Mouse (Mus musculus) liver, embryonic 14.5 days (tissue): ENCODE results near the gene Cenph. TPM values are rescaled to one million over a fixed set of nuclear protein-coding genes. Genes with fewer than 3 reads are reported as not detected.
A peak's percentile ranks its signal among the peaks of the same experiment; 100 is the strongest.

Experiments used
- ATAC-seq: fragments of 200-750 bp; cut with Nextera tagmentation; 2 replicates; pipeline ENCODE4 v1.8.0; 2017; ENCODE audit warnings: moderate number of reproducible peaks, mild to moderate bottlenecking, moderate library complexity; ENCODE audit not compliant: insufficient read depth
- DNase-seq, 3 experiments: peaks; one replicate each; pipeline ENCODE4 v3.0.0-alpha.2; 2012 to 2013; ENCODE audit warnings: low read depth in 3 of 3, low spot score in 3 of 3
- H3K27ac ChIP-seq: fragments of 300-500 bp; sonication (generic); 2 replicates; pipeline ENCODE4 v1.5.1; 2014; ENCODE audit warnings: moderate library complexity, mild to moderate bottlenecking, control low read depth, inconsistent platforms
- H3K27me3 ChIP-seq: fragments of 300-500 bp; sonication (generic); 2 replicates; pipeline ENCODE4 v1.6.1; 2014; ENCODE audit warnings: mild to moderate bottlenecking, low read length, moderate library complexity; ENCODE audit not compliant: control insufficient read depth, insufficient read depth
- H3K36me3 ChIP-seq: fragments of 300-500 bp; sonication (generic); replicated peaks from 2 replicates; pipeline ENCODE4 v1.6.1; 2014; ENCODE audit warnings: low read depth; ENCODE audit not compliant: control insufficient read depth, insufficient read depth
- H3K4me1 ChIP-seq, 2 experiments: fragments of 200-500 bp in 1 of 2; fragments of 300-500 bp in 1 of 2; sonication (generic) in 1 of 2; replicated peaks; 2 replicates each; pipeline ENCODE4 v1.6.1; 2012 to 2014; ENCODE audit warnings: antibody characterized with exemption in 1 of 2, inconsistent platforms in 1 of 2, low read length in 1 of 2; ENCODE audit not compliant: control insufficient read depth in 2 of 2, insufficient read depth in 2 of 2
- H3K4me2 ChIP-seq: fragments of 300-500 bp; sonication (generic); 2 replicates; pipeline ENCODE4 v1.6.1; 2014; ENCODE audit warnings: low read depth, mild to moderate bottlenecking, control low read depth, moderate library complexity
- H3K4me3 ChIP-seq, 2 experiments: fragments of 200-500 bp in 1 of 2; fragments of 300-500 bp in 1 of 2; sonication (generic) in 1 of 2; 2 replicates each; pipeline ENCODE4 v1.5.1; 2012 to 2014; ENCODE audit warnings: low read depth in 2 of 2, low read length in 2 of 2, mild to moderate bottlenecking in 2 of 2, control low read depth in 1 of 2, inconsistent platforms in 1 of 2, moderate library complexity in 1 of 2; ENCODE audit not compliant: insufficient read depth in 1 of 2
- H3K9ac ChIP-seq: fragments of 300-500 bp; sonication (generic); replicated peaks from 2 replicates; pipeline ENCODE4 v1.6.1; 2014; ENCODE audit warnings: mild to moderate bottlenecking, control low read depth, moderate library complexity
- H3K9me3 ChIP-seq: fragments of 300-500 bp; sonication (generic); 2 replicates; pipeline ENCODE4 v1.6.1; 2016; ENCODE audit warnings: low read length, mixed read lengths; ENCODE audit not compliant: control insufficient read depth
- CTCF ChIP-seq: IDR thresholded peaks from 2 replicates; pipeline ENCODE4 v1.5.1; 2016; ENCODE audit warnings: antibody characterized with exemption, low read depth, control low read depth
- EP300 ChIP-seq: IDR thresholded peaks from 2 replicates; pipeline ENCODE4 v1.6.1; 2016; ENCODE audit warnings: antibody characterized with exemption, low read depth
- whole genome bisulfite sequencing: fragments of 180-500 bp; shearing (Covaris S2); extraction: QIAGEN DNeasy Blood & Tissue Kit; methylation state at CpG from one replicate; pipeline ENCODE4 v1.1.7; 2014; ENCODE audit not compliant: insufficient replicate concordance; 5-methylcytosine and 5-hydroxymethylcytosine counted together
- polyA plus RNA-seq, 2 experiments: library from polyadenylated mRNA; depleted of rRNA in 1 of 2; stranded (reverse) in 1 of 2; unstranded in 1 of 2; fragments of >200 nt; fragmentation: Nextera tagmentation in 1 of 2; extraction: Ambion mirVana in 1 of 2; gene quantifications; 2 replicates each; pipeline versions ENCODE4 v1.2.1 to v1.2.3; 2012 to 2014

The Cenph gene
- polyA plus RNA-seq, 2 experiments: 26.6 to 40.3 TPM

DNA sequence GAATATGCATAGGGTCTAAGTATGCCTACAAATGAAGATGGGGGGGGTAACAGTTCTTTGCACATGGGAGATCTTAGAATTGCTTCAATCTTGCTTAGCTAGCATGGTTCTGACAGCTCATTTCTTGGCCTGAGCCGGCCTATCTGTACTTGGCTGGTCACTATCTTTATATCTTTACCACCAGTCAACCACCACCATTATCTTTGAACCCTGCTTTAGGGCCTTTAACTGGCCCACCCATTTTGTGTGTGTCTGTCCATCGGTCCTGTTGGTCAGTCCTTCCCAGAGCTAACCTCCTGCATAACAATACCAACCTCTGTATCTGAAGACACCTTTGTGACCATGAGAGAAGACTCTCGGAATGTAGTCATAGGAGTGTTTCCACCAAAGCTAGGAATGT lies 24.3 kb downstream of the Cenph start:
- peak overlapping the region; percentile 19 for H3K27ac ChIP-seq
- peak; percentile 44 for ATAC-seq

GRCm38 (mm10) chr13:100750799-100751198 lies 24.9 kb downstream of the Cenph start:
- peak overlapping the region; percentile 19 for H3K27ac ChIP-seq
- TF ChIP-seq EP300 (peak; percentile 44), CTCF (no peak)
- H3K9ac ChIP-seq: peak overlapping the region; percentile 40; the same call in 1 of the 2 replicates
- H3K27me3 ChIP-seq: no peaks in the 10 kb centered on the region
- peak overlapping the region; percentile 3; the same call in 1 of the 2 replicates for H3K4me2 ChIP-seq
- DNase-seq (no peak), ATAC-seq (peak; percentile 16; the same call in 1 of the 2 replicates)
- H3K36me3 ChIP-seq: no peaks in the 10 kb centered on the region
- H3K9me3 ChIP-seq: no peaks in the 10 kb centered on the region
- H3K4me1 ChIP-seq: peaks cover 32 to 52% of the 10 kb centered on the region in 2 experiments
- no peak overlapping the region for H3K4me3 ChIP-seq
- WGBS: 20% methylated on average over 5 of the region's 5 CpGs

More for the DNA sequence above, 24.3 kb downstream of the Cenph start:
- H3K9me3 ChIP-seq: no peaks in the 10 kb centered on the region
- 31% methylated on average over 3 of the region's 3 CpGs for WGBS
- 0 out of 2 replicates have a peak overlapping the region, but pooled peaks have one; percentile 3 for H3K4me2 ChIP-seq
- TF ChIP-seq CTCF (no peak), EP300 (no peak; the same call in 1 of the 2 replicates)
- no peak for DNase-seq
- H3K36me3 ChIP-seq: no peaks in the 10 kb centered on the region
- H3K9ac ChIP-seq: peak overlapping the region; percentile 40
- H3K4me1 ChIP-seq: peaks cover 32 to 51% of the 10 kb centered on the region in 2 experiments
- H3K27me3 ChIP-seq: no peaks in the 10 kb centered on the region
- H3K4me3 ChIP-seq: no peak overlapping the region

DNA sequence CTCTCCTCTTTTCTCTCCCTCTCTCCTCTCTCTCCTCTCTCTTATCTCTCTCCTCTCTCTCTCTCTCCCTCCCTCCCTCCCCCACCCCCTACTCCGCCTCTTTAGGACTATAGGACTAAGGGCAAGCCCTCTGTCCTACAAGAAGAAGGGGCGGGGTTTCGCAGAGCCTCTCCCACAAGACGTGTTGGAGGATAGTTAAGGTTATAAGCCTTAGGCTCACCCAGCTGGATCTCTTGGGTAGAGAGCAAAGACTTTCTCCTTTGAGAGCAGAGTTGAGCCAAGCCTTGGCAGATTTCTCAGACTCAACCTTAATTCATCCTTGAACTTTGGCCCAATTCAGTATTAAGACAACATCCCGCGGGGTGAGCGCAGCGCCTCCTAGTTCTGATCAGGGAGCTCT lies 27.1 kb downstream of the Cenph start:
- no peak overlapping the region for H3K27ac ChIP-seq
- H3K4me1 ChIP-seq: peaks cover 37 to 58% of the 10 kb centered on the region in 2 experiments
- no peak overlapping the region for H3K4me3 ChIP-seq
- H3K36me3 ChIP-seq: no peaks in the 10 kb centered on the region
- H3K4me2 ChIP-seq: no peak overlapping the region
- TF ChIP-seq CTCF: no peak
- no peak for TF ChIP-seq EP300
- no peak overlapping the region for H3K9ac ChIP-seq
- no peaks in the 10 kb centered on the region for H3K27me3 ChIP-seq
- no peaks in the 10 kb centered on the region for H3K9me3 ChIP-seq
- 46% methylated on average over 8 of the region's 8 CpGs for WGBS
- no peak for DNase-seq
- ATAC-seq: no peak

GRCm38 (mm10) chr13:100746090-100746489 lies 29.6 kb downstream of the Cenph start:
- Histone ChIP-seq H3K27ac (no peak overlapping the region), H3K4me1 (peaks cover 27 to 52% of the 10 kb centered on the region in 2 experiments)

DNA sequence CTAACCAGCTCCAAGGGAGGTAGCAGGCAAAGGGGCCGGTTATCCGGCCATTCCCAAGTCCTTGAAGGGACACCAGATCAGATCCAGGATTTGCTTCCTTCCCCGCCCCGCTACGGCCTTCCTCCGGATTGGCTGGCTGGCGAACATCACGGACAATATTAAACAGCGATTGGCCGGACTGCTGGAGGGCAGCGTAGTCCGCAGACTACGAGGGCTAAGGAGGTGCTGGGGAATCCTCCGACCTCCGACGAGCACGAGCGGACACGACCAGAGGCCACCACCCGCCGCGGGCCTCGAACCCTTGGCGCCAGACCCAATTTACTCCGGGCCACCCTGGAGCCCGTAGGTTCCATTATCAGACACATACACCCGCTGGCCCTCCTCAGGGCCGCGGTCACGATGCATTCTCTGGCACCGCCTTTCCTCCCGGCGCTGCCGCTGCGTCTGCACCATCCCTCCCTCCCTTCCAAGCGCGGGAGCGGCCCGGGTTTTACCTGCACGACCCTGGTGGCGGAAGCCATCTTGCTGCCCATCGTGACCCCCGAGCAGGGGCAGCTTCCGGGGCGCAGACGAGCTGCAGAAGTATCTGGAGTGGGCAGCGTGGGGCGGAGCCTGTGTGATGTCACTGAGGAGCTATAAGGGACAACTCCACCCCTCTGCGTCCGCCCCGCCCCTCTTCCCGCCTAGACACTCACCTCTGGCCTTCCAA lies 31.5 kb downstream of the Cenph start, which contains the start of gene Mrps36:
Gene Mrps36 (minus strand): TSS at position 624 of the 709 bp plus-strand sequence.
- 1% methylated on average over 52 of the region's 52 CpGs for WGBS
- DNase-seq: peak; percentile 88 to 92 (median 90)

More at GRCm38 (mm10) chr13:100746090-100746489, 29.6 kb downstream of the Cenph start:
- WGBS: 79% methylated on average over 3 of the region's 3 CpGs
- H3K4me2 ChIP-seq: no peak overlapping the region
- no peak overlapping the region for H3K9ac ChIP-seq
- no peaks in the 10 kb centered on the region for H3K27me3 ChIP-seq
- DNase-seq (no peak), ATAC-seq (no peak)
- H3K4me3 ChIP-seq: no peak overlapping the region
- no peaks in the 10 kb centered on the region for H3K36me3 ChIP-seq
- TF ChIP-seq CTCF: no peak
- no peak for TF ChIP-seq EP300
- no peaks in the 10 kb centered on the region for H3K9me3 ChIP-seq

More for the DNA sequence above, 31.5 kb downstream of the Cenph start, which contains the start of gene Mrps36:
- Histone ChIP-seq H3K27ac (peak within 1 kb of the TSS; percentile 76), H3K9ac (peak within 1 kb of the TSS; percentile 77), H3K36me3 (peaks cover 3% of the 10 kb centered on the region), H3K9me3 (no peaks in the 10 kb centered on the region), H3K27me3 (no peaks in the 10 kb centered on the region), H3K4me2 (peak within 1 kb of the TSS; percentile 84), H3K4me3 (peak within 1 kb of the TSS; percentile 72 to 81), H3K4me1 (peaks cover 13 to 40% of the 10 kb centered on the region in 2 experiments)
- peak; percentile 90 for ATAC-seq
- TF ChIP-seq EP300: no peak
- TF ChIP-seq CTCF: peak; percentile 23; the same call in 1 of the 2 replicates
